Mouse (Mus musculus) intestine, embryonic 16.5 days (tissue): ENCODE results near the gene Ebp. TPM values are rescaled to one million over a fixed set of nuclear protein-coding genes. Genes with fewer than 3 reads are reported as not detected.

ENCODE experiments used
- ATAC-seq: fragments of 200-750 bp; cut with Nextera tagmentation; 2 replicates; pipeline ENCODE4 v1.8.0; 2017; ENCODE audit warnings: moderate TSS enrichment, moderate library complexity
- H3K27ac ChIP-seq: fragments of 300-500 bp; sonication (generic); 2 replicates; pipeline ENCODE4 v1.5.1; 2014; ENCODE audit warnings: mild to moderate bottlenecking, low read length
- H3K27me3 ChIP-seq: fragments of 300-500 bp; sonication (generic); replicated peaks from 2 replicates; pipeline ENCODE4 v1.6.1; 2014; ENCODE audit warnings: low read length, control low read depth, mixed read lengths; ENCODE audit not compliant: control insufficient read depth, insufficient read depth
- H3K36me3 ChIP-seq: fragments of 300-500 bp; sonication (generic); 2 replicates; pipeline ENCODE4 v1.6.1; 2014; ENCODE audit warnings: low read length, control low read depth; ENCODE audit not compliant: control insufficient read depth, insufficient read depth
- H3K4me1 ChIP-seq: fragments of 300-500 bp; sonication (generic); 2 replicates; pipeline ENCODE4 v1.6.1; 2014; ENCODE audit warnings: low read length, control low read depth, mixed read lengths; ENCODE audit not compliant: control insufficient read depth, insufficient read depth
- H3K4me2 ChIP-seq: fragments of 300-500 bp; sonication (generic); 2 replicates; pipeline ENCODE4 v1.6.1; 2014; ENCODE audit warnings: low read depth, low read length, control low read depth
- H3K4me3 ChIP-seq: fragments of 300-500 bp; sonication (generic); 2 replicates; pipeline ENCODE4 v1.5.1; 2014; ENCODE audit warnings: mild to moderate bottlenecking, low read length
- H3K9ac ChIP-seq: fragments of 300-500 bp; sonication (generic); 2 replicates; pipeline ENCODE4 v1.6.1; 2014; ENCODE audit warnings: low read depth, low read length
- H3K9me3 ChIP-seq: fragments of 300-500 bp; sonication (generic); 2 replicates; pipeline ENCODE4 v1.6.1; 2016; ENCODE audit warnings: low read length, control low read depth; ENCODE audit not compliant: control insufficient read depth
- WGBS: fragments of 180-500 bp; shearing (Covaris S2); extraction: QIAGEN DNeasy Blood & Tissue Kit; methylation state at CpG from one replicate; pipeline ENCODE4 v1.1.7; 2014; 5-methylcytosine and 5-hydroxymethylcytosine counted together
- polyA plus RNA-seq: library from polyadenylated mRNA; unstranded; fragments of >200 nt; fragmentation: Nextera tagmentation; extraction: Ambion mirVana; gene quantifications from 2 replicates; pipeline ENCODE4 v1.2.1, GENCODE M21; 2015

The Ebp gene
- polyA plus RNA-seq, 1 experiment from 2014 or later: 101 TPM

- no peaks in the 10 kb centered on the region for H3K4me1 ChIP-seq
- no peak overlapping the region for H3K4me3 ChIP-seq
- ATAC-seq: no peak
- no peaks in the 10 kb centered on the region for H3K36me3 ChIP-seq
- H3K9me3 ChIP-seq: no peaks in the 10 kb centered on the region
- H3K9ac ChIP-seq: no peak overlapping the region
- H3K27me3 ChIP-seq: no peaks in the 10 kb centered on the region
- 93% methylated on average over 10 of the region's 10 CpGs for WGBS
- no peak overlapping the region for H3K27ac ChIP-seq
- no peak overlapping the region for H3K4me2 ChIP-seq
Observed at GRCm38 (mm10) chrX:8167716-8168647, 25.3 kb downstream of the Ebp start.

GRCm38 (mm10) chrX:8164471-8164870, 28.8 kb downstream of the Ebp start:
- WGBS: 95% methylated on average over 4 of the region's 4 CpGs
- ATAC-seq: no peak
- no peak overlapping the region for H3K4me2 ChIP-seq

GRCm38 (mm10) chrX:8163076-8163475, 30.2 kb downstream of the Ebp start:
- H3K9ac ChIP-seq: no peak overlapping the region
- WGBS: 70% methylated on average over 5 of the region's 5 CpGs
- H3K9me3 ChIP-seq: no peaks in the 10 kb centered on the region
- H3K27me3 ChIP-seq: no peaks in the 10 kb centered on the region
- no peak for ATAC-seq
- no peak overlapping the region for H3K27ac ChIP-seq
- no peak overlapping the region for H3K4me2 ChIP-seq
- no peaks in the 10 kb centered on the region for H3K36me3 ChIP-seq
- no peak overlapping the region for H3K4me3 ChIP-seq
- H3K4me1 ChIP-seq: no peaks in the 10 kb centered on the region

More at GRCm38 (mm10) chrX:8164471-8164870, 28.8 kb downstream of the Ebp start:
- Histone ChIP-seq H3K9ac (no peak overlapping the region), H3K36me3 (no peaks in the 10 kb centered on the region), H3K4me1 (no peaks in the 10 kb centered on the region), H3K9me3 (no peaks in the 10 kb centered on the region), H3K27ac (no peak overlapping the region), H3K27me3 (no peaks in the 10 kb centered on the region), H3K4me3 (no peak overlapping the region)

- WGBS: 22% methylated on average over 62 of the region's 65 CpGs
- Histone ChIP-seq H3K4me2 (peak within 1 kb of the TSS; percentile 64), H3K9me3 (no peaks in the 10 kb centered on the region), H3K27me3 (no peaks in the 10 kb centered on the region), H3K4me3 (peak within 1 kb of the TSS; percentile 67), H3K4me1 (peaks cover 6% of the 10 kb centered on the region), H3K9ac (peak within 1 kb of the TSS; percentile 81), H3K36me3 (no peaks in the 10 kb centered on the region), H3K27ac (peak within 1 kb of the TSS; percentile 97)
- ATAC-seq: peak; percentile 97
Observed at GRCm38 (mm10) chrX:8145153-8145991, 47.9 kb downstream of the Ebp start, which contains the start of gene Rbm3. TSS of gene Rbm3 (minus strand) at chrX:8145880.

- WGBS: 68% methylated on average over 7 of the region's 7 CpGs
- no peak overlapping the region for H3K27ac ChIP-seq
- peaks cover 6% of the 10 kb centered on the region for H3K4me1 ChIP-seq
- ATAC-seq: no peak
- no peaks in the 10 kb centered on the region for H3K9me3 ChIP-seq
- H3K4me3 ChIP-seq: peak overlapping the region; percentile 67
- no peaks in the 10 kb centered on the region for H3K27me3 ChIP-seq
- peak overlapping the region; percentile 64 for H3K4me2 ChIP-seq
- H3K36me3 ChIP-seq: no peaks in the 10 kb centered on the region
- H3K9ac ChIP-seq: peak overlapping the region; percentile 81
Observed at GRCm38 (mm10) chrX:8143750-8144149, 49.6 kb downstream of the Ebp start.

GRCm38 (mm10) chrX:8142948-8143347, 50.4 kb downstream of the Ebp start:
- 83% methylated on average over 7 of the region's 7 CpGs for WGBS
- ATAC-seq: no peak

GRCm38 (mm10) chrX:8141058-8141457, 52.3 kb downstream of the Ebp start:
- Histone ChIP-seq H3K4me1 (peaks cover 6% of the 10 kb centered on the region), H3K27ac (no peak overlapping the region), H3K36me3 (no peaks in the 10 kb centered on the region), H3K9me3 (no peaks in the 10 kb centered on the region), H3K9ac (no peak overlapping the region), H3K27me3 (no peaks in the 10 kb centered on the region), H3K4me2 (no peak overlapping the region), H3K4me3 (no peak overlapping the region)
- WGBS: 80% methylated on average over 3 of the region's 3 CpGs
- ATAC-seq: no peak

More at GRCm38 (mm10) chrX:8142948-8143347, 50.4 kb downstream of the Ebp start:
- Histone ChIP-seq H3K4me2 (0 out of 2 replicates have a peak overlapping the region, but pooled peaks have one; percentile 1), H3K9ac (no peak overlapping the region), H3K36me3 (no peaks in the 10 kb centered on the region), H3K9me3 (no peaks in the 10 kb centered on the region), H3K4me3 (no peak overlapping the region), H3K4me1 (peaks cover 6% of the 10 kb centered on the region), H3K27ac (no peak overlapping the region), H3K27me3 (no peaks in the 10 kb centered on the region)

- H3K9ac ChIP-seq: no peak overlapping the region
- H3K27ac ChIP-seq: no peak overlapping the region
- H3K4me3 ChIP-seq: no peak overlapping the region
- no peaks in the 10 kb centered on the region for H3K27me3 ChIP-seq
- no peaks in the 10 kb centered on the region for H3K9me3 ChIP-seq
- WGBS: 89% methylated on average over 2 of the region's 2 CpGs
- ATAC-seq: no peak
- H3K4me2 ChIP-seq: no peak overlapping the region
- H3K36me3 ChIP-seq: no peaks in the 10 kb centered on the region
- H3K4me1 ChIP-seq: peaks cover 6% of the 10 kb centered on the region
Observed at GRCm38 (mm10) chrX:8140446-8140845, 52.9 kb downstream of the Ebp start.

- H3K4me1 ChIP-seq: peaks cover 6% of the 10 kb centered on the region
- H3K27ac ChIP-seq: no peak overlapping the region
- 50% methylated on average over 1 of the region's 1 CpGs for WGBS
- H3K36me3 ChIP-seq: no peaks in the 10 kb centered on the region
- no peak overlapping the region for H3K4me3 ChIP-seq
- no peak for ATAC-seq
- H3K9me3 ChIP-seq: no peaks in the 10 kb centered on the region
- no peak overlapping the region for H3K4me2 ChIP-seq
- H3K9ac ChIP-seq: no peak overlapping the region
- H3K27me3 ChIP-seq: no peaks in the 10 kb centered on the region
Observed at GRCm38 (mm10) chrX:8139480-8139879, 53.8 kb downstream of the Ebp start.
